Mouse (Mus musculus): ENCODE results near the gene Dusp23.

- TF ChIP-seq CTCF (IDR thresholded peaks at IDR 0.05; ENCODE audit: low read depth) = no peak
- TF ChIP-seq EP300 (IDR thresholded peaks at IDR 0.05; ENCODE audit: low read depth) = no peak
Measured at GRCm38 (mm10) chr1:172652040-172652662, 19.4 kb upstream of the Dusp23 start.

Data from liver, embryonic 14.5 days (tissue).